Mouse (Mus musculus) cerebellum, adult 2 months (tissue): ENCODE measurements at regions not wholly inside any gene's neighbourhood (a gene's known extent, or its start where the extent isn't known, plus 50 kb on each side); places are given as distances from the start of the nearest gene placed in this dataset.
A peak's percentile ranks its signal among the peaks of the same experiment; 100 is the strongest.

Experiments used
- DNase-seq, 2 experiments: peaks; one replicate each; pipeline ENCODE4 v3.0.0; 2021
- H3K27ac ChIP-seq: fragments of 200-500 bp; 2 replicates; pipeline ENCODE4 v1.5.1; 2012; ENCODE audit warnings: low read length, control low read depth, inconsistent platforms; ENCODE audit not compliant: insufficient read depth
- H3K27me3 ChIP-seq: fragments of 200-500 bp; 2 replicates; pipeline ENCODE4 v1.6.1; 2012; ENCODE audit warnings: inconsistent platforms, mild to moderate bottlenecking, low read length, moderate library complexity; ENCODE audit not compliant: control insufficient read depth, insufficient read depth
- H3K4me1 ChIP-seq: fragments of 200-500 bp; 2 replicates; pipeline ENCODE4 v1.6.1; 2011; ENCODE audit warnings: low read length; ENCODE audit not compliant: control insufficient read depth, insufficient read depth
- H3K4me3 ChIP-seq: fragments of 200-500 bp; replicated peaks from 2 replicates; pipeline ENCODE3; 2011; ENCODE audit warnings: mild to moderate bottlenecking, low read depth, low read length, control low read depth; ENCODE audit not compliant: insufficient read depth
- CTCF ChIP-seq: fragments of 200-500 bp; IDR thresholded peaks from 2 replicates; pipeline ENCODE4 v1.5.1; 2011; ENCODE audit warnings: low read depth, mild to moderate bottlenecking, control low read depth, low read length, moderate library complexity, borderline replicate concordance; ENCODE audit not compliant: insufficient read depth
- POLR2A ChIP-seq: fragments of 200-500 bp; IDR thresholded peaks from 2 replicates; pipeline ENCODE4 v1.6.1; 2011; ENCODE audit warnings: low read length, control low read depth, borderline replicate concordance; ENCODE audit not compliant: insufficient read depth
- WGBS: fragments of 180-500 bp; shearing (Covaris S2); methylation state at CpG from one replicate; pipeline ENCODE4 v1.1.7; 2018; 5-methylcytosine and 5-hydroxymethylcytosine counted together

- no peak for TF ChIP-seq CTCF
- no peak for TF ChIP-seq POLR2A
- no peak for DNase-seq
- no peak overlapping the region for H3K27ac ChIP-seq
- H3K4me1 ChIP-seq, result no peaks in the 10 kb centered on the region
- no peaks in the 10 kb centered on the region for H3K27me3 ChIP-seq
- H3K4me3 ChIP-seq, result no peak overlapping the region
These were observed 289.9 kb upstream of the Htr2a start for GRCm38 (mm10) chr14:74350751-74351150.

- H3K27me3 ChIP-seq, result no peaks in the 10 kb centered on the region
- DNase-seq, result no peak
- TF ChIP-seq POLR2A (no peak), CTCF (no peak)
These were observed 288.4 kb upstream of the Htr2a start for GRCm38 (mm10) chr14:74352286-74352685.

GRCm38 (mm10) chr14:74358730-74359444 is 281.8 kb upstream of the Htr2a start:
- TF ChIP-seq POLR2A (no peak), CTCF (no peak)
- no peak for DNase-seq
- WGBS, result 81% methylated on average over 5 of the region's 5 CpGs
- Histone ChIP-seq H3K27me3 (no peaks in the 10 kb centered on the region), H3K27ac (no peak overlapping the region), H3K4me3 (no peak overlapping the region), H3K4me1 (no peaks in the 10 kb centered on the region)

More at GRCm38 (mm10) chr14:74352286-74352685, 288.4 kb upstream of the Htr2a start:
- no peaks in the 10 kb centered on the region for H3K4me1 ChIP-seq
- 40% methylated on average over 1 of the region's 1 CpGs for WGBS
- no peak overlapping the region for H3K27ac ChIP-seq
- no peak overlapping the region for H3K4me3 ChIP-seq

GRCm38 (mm10) chr14:74359663-74360552 is 280.7 kb upstream of the Htr2a start:
- no peaks in the 10 kb centered on the region for H3K27me3 ChIP-seq
- DNase-seq, result no peak
- TF ChIP-seq POLR2A, result no peak
- TF ChIP-seq CTCF, result no peak
- WGBS, result 18% methylated on average over 12 of the region's 12 CpGs
- H3K4me1 ChIP-seq, result no peaks in the 10 kb centered on the region
- H3K27ac ChIP-seq, result no peak overlapping the region
- H3K4me3 ChIP-seq, result no peak overlapping the region

- WGBS, result 69% methylated on average over 7 of the region's 7 CpGs
- Histone ChIP-seq H3K27me3 (no peaks in the 10 kb centered on the region), H3K4me1 (no peaks in the 10 kb centered on the region), H3K4me3 (no peak overlapping the region), H3K27ac (no peak overlapping the region)
- TF ChIP-seq POLR2A (no peak), CTCF (no peak)
- DNase-seq, result no peak
These were observed 256.2 kb upstream of the Htr2a start for GRCm38 (mm10) chr14:74384481-74384880.

GRCm38 (mm10) chr14:74392419-74392818 is 248.2 kb upstream of the Htr2a start:
- Histone ChIP-seq H3K27me3 (no peaks in the 10 kb centered on the region), H3K27ac (no peak overlapping the region), H3K4me3 (no peak overlapping the region), H3K4me1 (no peaks in the 10 kb centered on the region)
- WGBS, result 88% methylated on average over 2 of the region's 2 CpGs
- DNase-seq, result no peak
- TF ChIP-seq POLR2A (no peak), CTCF (no peak)

- no peak for TF ChIP-seq CTCF
- TF ChIP-seq POLR2A, result no peak
- no peak for DNase-seq
These were observed 243.4 kb upstream of the Htr2a start for GRCm38 (mm10) chr14:74397202-74397601.

GRCm38 (mm10) chr14:74409441-74409840 is 231.2 kb upstream of the Htr2a start:
- no peak for DNase-seq
- WGBS, result 61% methylated on average over 1 of the region's 1 CpGs
- Histone ChIP-seq H3K27ac (no peak overlapping the region), H3K4me3 (no peak overlapping the region), H3K4me1 (no peaks in the 10 kb centered on the region), H3K27me3 (no peaks in the 10 kb centered on the region)
- TF ChIP-seq POLR2A (no peak), CTCF (no peak)

More at GRCm38 (mm10) chr14:74397202-74397601, 243.4 kb upstream of the Htr2a start:
- H3K27me3 ChIP-seq, result no peaks in the 10 kb centered on the region
- H3K27ac ChIP-seq, result no peak overlapping the region
- no peaks in the 10 kb centered on the region for H3K4me1 ChIP-seq
- 74% methylated on average over 3 of the region's 3 CpGs for WGBS
- no peak overlapping the region for H3K4me3 ChIP-seq

- DNase-seq, result peak in 1 of 2 experiments; percentile 6
- TF ChIP-seq POLR2A (no peak), CTCF (no peak)
These were observed 212.4 kb upstream of the Htr2a start for GRCm38 (mm10) chr14:74428226-74428625.

More at GRCm38 (mm10) chr14:74428226-74428625, 212.4 kb upstream of the Htr2a start:
- Histone ChIP-seq H3K4me1 (no peaks in the 10 kb centered on the region), H3K27me3 (no peaks in the 10 kb centered on the region), H3K4me3 (no peak overlapping the region), H3K27ac (no peak overlapping the region)
- 44% methylated on average over 3 of the region's 3 CpGs for WGBS
